Comparison of ENCODE assay signal across 8 mouse cellular contexts in the genomic region with DNA sequence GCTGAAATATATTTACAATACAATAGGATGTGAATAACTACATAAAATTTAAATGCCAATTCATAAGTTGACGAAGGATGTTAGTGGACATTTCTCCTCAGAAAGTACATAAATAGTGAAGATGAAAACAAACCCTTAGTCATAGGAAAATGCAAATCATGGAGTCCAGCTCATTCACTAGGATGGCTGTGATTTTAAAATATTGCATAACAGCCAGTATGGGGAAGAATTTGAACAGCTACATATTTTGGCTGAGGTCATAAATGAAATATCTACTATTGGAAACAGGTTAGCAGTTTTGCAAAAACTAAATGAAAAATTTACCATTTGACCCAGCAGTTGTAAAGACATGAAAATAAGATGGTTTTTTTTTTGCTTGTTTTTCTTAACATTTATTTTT. TPM values are rescaled to one million over a fixed set of nuclear protein-coding genes. Genes with fewer than 3 reads are reported as not detected.
DNase-seq lines count a peak whose midpoint lies in the region; ATAC-seq and TF ChIP-seq lines count a peak whose summit lies in the region.

No protein-coding gene starts in this region.

- H3K4me3 ChIP-seq in heart, embryonic 15.5 days: peak overlapping the region; percentile 64
- H3K4me3 ChIP-seq in bone marrow macrophage, adult 2 months (ENCODE audit: insufficient read depth, low read length): peak overlapping the region; percentile 99; the same call in 1 of the 2 replicates
- peak overlapping the region; percentile 66 for H3K4me3 ChIP-seq in hindbrain, embryonic 13.5 days
- peak overlapping the region; percentile 62 for H3K4me3 ChIP-seq in midbrain, embryonic 13.5 days (replicated peaks)

- H3K27me3 ChIP-seq in heart, embryonic 15.5 days: no peaks in the 10 kb centered on the region
- H3K27me3 ChIP-seq in hindbrain, embryonic 13.5 days: no peaks in the 10 kb centered on the region
- no peaks in the 10 kb centered on the region for H3K27me3 ChIP-seq in midbrain, embryonic 13.5 days

- no peaks in the 10 kb centered on the region for H3K4me1 ChIP-seq in heart, embryonic 15.5 days (replicated peaks)
- no peaks in the 10 kb centered on the region for H3K4me1 ChIP-seq in bone marrow macrophage, adult 2 months (ENCODE audit: control insufficient read depth, insufficient read depth, low read length)
- H3K4me1 ChIP-seq in hindbrain, embryonic 13.5 days (replicated peaks): peaks cover 3% of the 10 kb centered on the region; the same call in 1 of the 2 replicates
- peaks cover 3% of the 10 kb centered on the region; the same call in 1 of the 2 replicates for H3K4me1 ChIP-seq in midbrain, embryonic 13.5 days (replicated peaks)

- H3K36me3 ChIP-seq in heart, embryonic 15.5 days: no peaks in the 10 kb centered on the region
- no peaks in the 10 kb centered on the region; the same call in 1 of the 2 replicates for H3K36me3 ChIP-seq in hindbrain, embryonic 13.5 days
- no peaks in the 10 kb centered on the region for H3K36me3 ChIP-seq in midbrain, embryonic 13.5 days

- no peak for TF ChIP-seq POLR2A in bone marrow macrophage, adult 2 months (IDR thresholded peaks at IDR 0.05; ENCODE audit: borderline replicate concordance, low read depth, low read length)

- ATAC-seq in heart, embryonic 15.5 days (replicated peaks; ENCODE audit: insufficient number of reproducible peaks, insufficient read depth, low FRiP score, low read depth): no peak
- ATAC-seq in hindbrain, embryonic 13.5 days (ENCODE audit: low FRiP score): no peak
- no peak for ATAC-seq in midbrain, embryonic 13.5 days

- peak overlapping the region; percentile 77 for H3K4me2 ChIP-seq in heart, embryonic 15.5 days
- peak overlapping the region; percentile 57 for H3K4me2 ChIP-seq in hindbrain, embryonic 13.5 days
- H3K4me2 ChIP-seq in midbrain, embryonic 13.5 days (replicated peaks): peak overlapping the region; percentile 53

- H3K27ac ChIP-seq in heart, embryonic 15.5 days: no peak overlapping the region
- H3K27ac ChIP-seq in bone marrow macrophage, adult 2 months (ENCODE audit: insufficient read depth, low read depth, low read length): no peak overlapping the region
- H3K27ac ChIP-seq in hindbrain, embryonic 13.5 days: peak overlapping the region; percentile 92; the same call in 1 of the 2 replicates
- H3K27ac ChIP-seq in midbrain, embryonic 13.5 days: peak overlapping the region; percentile 93

- no peak for TF ChIP-seq CTCF in bone marrow macrophage, adult 2 months (IDR thresholded peaks at IDR 0.05; ENCODE audit: low read depth, low read length)

- no peak for DNase-seq in heart, adult 9 months (ENCODE audit: low spot score in 2 of 2)
- no peak for DNase-seq in cerebellum, postnatal 36 days
- DNase-seq in urinary bladder, adult 2 months (ENCODE audit: low spot score): no peak
- DNase-seq in adrenal gland, postnatal 10 days: no peak

- no peaks in the 10 kb centered on the region for H3K9me3 ChIP-seq in heart, embryonic 15.5 days (replicated peaks)
- no peaks in the 10 kb centered on the region for H3K9me3 ChIP-seq in hindbrain, embryonic 13.5 days
- H3K9me3 ChIP-seq in midbrain, embryonic 13.5 days: peaks cover 3% of the 10 kb centered on the region

- WGBS in heart, embryonic 15.5 days: 41% methylated on average over 1 of the region's 1 CpGs
- 20% methylated on average over 1 of the region's 1 CpGs for WGBS in hindbrain, embryonic 13.5 days
- WGBS in midbrain, embryonic 13.5 days: 22% methylated on average over 1 of the region's 1 CpGs

- 0 out of 2 replicates have a peak overlapping the region, but pooled peaks have one; percentile 61 for H3K9ac ChIP-seq in heart, embryonic 15.5 days
- peak overlapping the region; percentile 82 for H3K9ac ChIP-seq in hindbrain, embryonic 13.5 days
- peak overlapping the region; percentile 78 for H3K9ac ChIP-seq in midbrain, embryonic 13.5 days (replicated peaks)

RNA-seq across cellular contexts. Expression of a gene that starts 0.6 kb away (rescaled TPM):
- 11.1 and 12.3 TPM in 2 replicates for polyA plus RNA-seq in heart, embryonic 15.5 days (2015; fragmentation: Nextera tagmentation; extraction: Ambion mirVana)
- 27.8 and 40.6 TPM in 2 replicates for polyA plus RNA-seq in bone marrow macrophage, adult 2 months (2012; ENCODE audit: insufficient read depth, insufficient read length, missing spikeins)
- 20.8 and 24.8 TPM in 2 replicates for polyA plus RNA-seq in hindbrain, embryonic 13.5 days (2015; fragmentation: Nextera tagmentation; extraction: Ambion mirVana)
- 21.6 and 24.4 TPM in 2 replicates for polyA plus RNA-seq in midbrain, embryonic 13.5 days (2015; fragmentation: Nextera tagmentation; extraction: Ambion mirVana)
- 15.7 and 17.0 TPM in 2 replicates for polyA plus RNA-seq in urinary bladder, adult 2 months (2012; rRNA removed)
- 10 to 100 TPM; 14.5 to 18.5 TPM for total RNA-seq in adrenal gland, postnatal 10 days (2021)

Comparison
In these comparisons a context has a peak if more than half of its experiments do, and no peak if none do; other contexts are left out.
1. H3K27ac ChIP-seq: peak in hindbrain, embryonic 13.5 days (single experiment) and midbrain, embryonic 13.5 days (single experiment); none in heart, embryonic 15.5 days (single experiment) and bone marrow macrophage, adult 2 months (single experiment).
2. Peak in every context shown above with its lines, with median percentiles within 50 percentile points of each other: H3K4me2 ChIP-seq, H3K4me3 ChIP-seq and H3K9ac ChIP-seq.